Mouse (Mus musculus) forelimb bud, embryonic 11.5 days (tissue): ENCODE results near the gene Gbp2.
"Not testable (repeated sequence)": the region's sequence is repeated elsewhere in the genome, so short reads cannot be mapped to it uniquely, and the experiment has no call there.

Source experiments
- DNase-seq: peaks from one replicate; pipeline ENCODE4 v3.0.0-alpha.2; 2012; ENCODE audit warnings: low read depth, low spot score

Gbp2 gene

GRCm38 (mm10) chr3:142620111-142620955 is at the start of gene Gbp2:
TSS of gene Gbp2 (plus strand) at chr3:142620602.
- no peak for DNase-seq

- DNase-seq = no peak
Observed at GRCm38 (mm10) chr3:142570738-142571137, 49.7 kb upstream of the Gbp2 start.

- DNase-seq = no peak
Observed at GRCm38 (mm10) chr3:142577108-142577507, 43.3 kb upstream of the Gbp2 start.

- no peak for DNase-seq
Observed at GRCm38 (mm10) chr3:142578342-142578741, 42.1 kb upstream of the Gbp2 start.

- DNase-seq = no peak
Observed at GRCm38 (mm10) chr3:142583067-142583466, 37.3 kb upstream of the Gbp2 start.

- DNase-seq = no peak
Observed at GRCm38 (mm10) chr3:142587386-142587785, 33.0 kb upstream of the Gbp2 start.

GRCm38 (mm10) chr3:142588888-142589287 is 31.5 kb upstream of the Gbp2 start:
- DNase-seq = no peak

GRCm38 (mm10) chr3:142590431-142591067 is 29.9 kb upstream of the Gbp2 start:
- DNase-seq = no peak

GRCm38 (mm10) chr3:142594547-142594946 is 25.9 kb upstream of the Gbp2 start, which contains the start of gene Gbp2b:
TSS of gene Gbp2b (plus strand) at chr3:142594847.
- DNase-seq = no peak

GRCm38 (mm10) chr3:142597923-142598322 is 22.5 kb upstream of the Gbp2 start:
- DNase-seq = no peak

GRCm38 (mm10) chr3:142601675-142602074 is 18.7 kb upstream of the Gbp2 start:
- no peak for DNase-seq

- no peak for DNase-seq
Observed at GRCm38 (mm10) chr3:142618658-142619057, 1.7 kb upstream of the Gbp2 start.

- DNase-seq = no peak
Observed at GRCm38 (mm10) chr3:142619606-142620005, 796 bp upstream of the Gbp2 start.

GRCm38 (mm10) chr3:142620956-142621562 is 657 bp downstream of the Gbp2 start:
- DNase-seq = no peak

- no peak for DNase-seq
Observed at GRCm38 (mm10) chr3:142630385-142630784, 10.0 kb downstream of the Gbp2 start.

- DNase-seq = peak; percentile 57
Observed at GRCm38 (mm10) chr3:142640201-142640600, 19.8 kb downstream of the Gbp2 start.

GRCm38 (mm10) chr3:142645949-142646348 is 25.5 kb downstream of the Gbp2 start:
- DNase-seq = peak; percentile 55

- DNase-seq = not testable (repeated sequence)
Observed at GRCm38 (mm10) chr3:142647836-142648235, 27.4 kb downstream of the Gbp2 start.

GRCm38 (mm10) chr3:142650205-142650604 is 29.8 kb downstream of the Gbp2 start:
- DNase-seq = no peak

- no peak for DNase-seq
Observed at GRCm38 (mm10) chr3:142664723-142665122, 44.3 kb downstream of the Gbp2 start.

- DNase-seq = no peak
Observed at GRCm38 (mm10) chr3:142674607-142675006, 54.2 kb downstream of the Gbp2 start.
